In genomic region chr2:152101761-152102160, GRCm38 (mm10) we compare ENCODE assay signal across 24 mouse cellular contexts. TPM values are rescaled to one million over a fixed set of nuclear protein-coding genes. Genes with fewer than 3 reads are reported as not detected.
A peak's percentile ranks its signal among the peaks of the same experiment; 100 is the strongest.
DNase-seq lines count a peak whose midpoint lies in the region; ATAC-seq lines count a peak whose summit lies in the region.
"Had no signal": no experiment of that assay in that cellular context is flagged by ENCODE, and none has a peak within 500 bp of the region (broad histone marks: within the 10 kb centered on the region; RNA-seq: fewer than 3 reads in every experiment).

No protein-coding gene starts in this region.

- peak; percentile 10 for DNase-seq in CD4-positive, CD25-positive, alpha-beta regulatory T cell, adult 2 months (ENCODE audit: low read depth, low spot score)
- DNase-seq in left cerebral cortex, adult 18-20 months (ENCODE audit: low spot score in 2 of 2): peak; percentile 54 to 76
- no peak for DNase-seq in left cerebral cortex, postnatal 10 days (ENCODE audit: extremely low spot score in 1 of 2, low spot score in 2 of 2)
- DNase-seq in right cerebral cortex, postnatal 25 days: peak; percentile 54
- DNase-seq in right cerebral cortex, postnatal 10 days (ENCODE audit: low spot score in 2 of 2): no peak
- DNase-seq in right cerebral cortex, postnatal 36 days (ENCODE audit: low spot score in 2 of 2): peak; percentile 72 to 74
- no peak for DNase-seq in liver
- DNase-seq: adrenal gland, adult 8-10 months; cerebellum, postnatal 36 days; gastrocnemius, postnatal 14 days; heart, adult 2 months; heart, postnatal 36 days; kidney, postnatal 4 days had no signal

- intact Hi-C loops in left cerebral cortex, postnatal 10 days (cut with DNase I): no loop called here

- no peak for ATAC-seq in CD4-positive, CD25-positive, alpha-beta regulatory T cell, adult 4 months
- ATAC-seq: intestine, postnatal 0 days; lung, postnatal 0 days; midbrain, embryonic 15.5 days had no signal

RNA-seq across cellular contexts. Expression of gene Srxn1, which starts 3.6 kb away (rescaled TPM):
- 1 to 10 TPM; 2.2 to 3.0 TPM for polyA plus RNA-seq in CD4-positive, CD25-positive, alpha-beta regulatory T cell, adult 4 months (2017; shearing (Covaris generic))
- total RNA-seq in left cerebral cortex, adult 18-20 months (2021): 100 to 1,000 TPM; 103 to 106 TPM
- total RNA-seq in left cerebral cortex, postnatal 10 days (2021): 10 to 100 TPM; 38.1 to 38.8 TPM

RNA-seq across cellular contexts. Expression of gene Scrt2, which starts 20.4 kb away (rescaled TPM):
- not detected for polyA plus RNA-seq in CD4-positive, CD25-positive, alpha-beta regulatory T cell, adult 4 months (2017; shearing (Covaris generic))
- 10 to 100 TPM; 20.5 to 20.7 TPM for total RNA-seq in left cerebral cortex, adult 18-20 months (2021)
- 1 to 10 TPM; 7.8 to 8.5 TPM for total RNA-seq in left cerebral cortex, postnatal 10 days (2021)
- total RNA-seq: heart, adult 2 months; heart, postnatal 36 days; megakaryocyte-erythroid progenitor cell, adult 5-6 weeks; neutrophil, adult 5-6 weeks had no signal
- polyA plus RNA-seq: heart, adult 2 months; heart, embryonic 14.5 days; intestine, postnatal 0 days; limb, embryonic 15.5 days; liver, embryonic 16.5 days; lung, postnatal 0 days; myocyte; spleen, adult 2 months had no signal

RNA-seq across cellular contexts. Expression of gene Tcf15, which starts 41.6 kb away (rescaled TPM):
- polyA plus RNA-seq in CD4-positive, CD25-positive, alpha-beta regulatory T cell, adult 4 months (2017; shearing (Covaris generic)): not detected
- total RNA-seq in left cerebral cortex, adult 18-20 months (2021): 1 to 10 TPM; 1.5 to 1.8 TPM
- total RNA-seq in left cerebral cortex, postnatal 10 days (2021): under 1 TPM; 0.60 to 0.61 TPM
- total RNA-seq: neutrophil, adult 5-6 weeks had no signal
- polyA plus RNA-seq: myocyte had no signal

Comparison
In these comparisons a context has a peak if more than half of its experiments do, and no peak if none do; other contexts are left out.
1. DNase-seq: peak in CD4-positive, CD25-positive, alpha-beta regulatory T cell, adult 2 months (single experiment), left cerebral cortex, adult 18-20 months (2 of 2), right cerebral cortex, postnatal 25 days (single experiment) and right cerebral cortex, postnatal 36 days (2 of 2); none in left cerebral cortex, postnatal 10 days (0 of 2), right cerebral cortex, postnatal 10 days (0 of 2) and liver (single experiment).